Mouse (Mus musculus) CH12.LX (cell line): ENCODE data around the gene Sec14l3. TPM values are rescaled to one million over a fixed set of nuclear protein-coding genes. Genes with fewer than 3 reads are reported as not detected.

Experiments
- DNase-seq: peaks from one replicate; pipeline ENCODE4 v3.0.0-alpha.2; 2013; ENCODE audit errors: extremely low read depth
- H3K27ac ChIP-seq: 2 replicates; pipeline ENCODE4 v1.5.1; 2012; ENCODE audit warnings: low read depth, mild to moderate bottlenecking, control low read depth, moderate library complexity; ENCODE audit not compliant: insufficient read depth
- H3K27me3 ChIP-seq: replicated peaks from 2 replicates; pipeline ENCODE3; 2012; ENCODE audit warnings: inconsistent platforms
- H3K36me3 ChIP-seq, 2 experiments: replicated peaks in 1 of 2; 2 replicates each; pipeline versions ENCODE3 to v1.6.1; 2012; ENCODE audit warnings: inconsistent platforms in 1 of 2, low read length in 1 of 2, mild to moderate bottlenecking in 1 of 2, mixed read lengths in 1 of 2, moderate library complexity in 1 of 2; ENCODE audit not compliant: control insufficient read depth in 1 of 2, insufficient read depth in 1 of 2
- H3K4me1 ChIP-seq, 2 experiments: 2 replicates each; pipeline ENCODE4 v1.6.1; 2012; ENCODE audit warnings: inconsistent platforms in 1 of 2, moderate library complexity in 1 of 2; ENCODE audit not compliant: insufficient read depth in 2 of 2, control insufficient read depth in 1 of 2
- H3K4me2 ChIP-seq: 2 replicates; pipeline ENCODE4 v1.6.1; 2012; ENCODE audit warnings: low read depth, mild to moderate bottlenecking, control low read depth; ENCODE audit not compliant: poor library complexity, insufficient read depth, severe bottlenecking
- H3K4me3 ChIP-seq, 3 experiments: fragments of 150-350 bp in 1 of 3; sonication (generic) in 1 of 3; replicated peaks in 1 of 3; 2 replicates each; pipeline versions ENCODE3 to v1.5.1; 2011 to 2012; ENCODE audit warnings: low read depth in 2 of 3, low read length in 2 of 3, mild to moderate bottlenecking in 2 of 3, moderate library complexity in 2 of 3, control low read depth in 1 of 3, improper control_type of control experiment in 1 of 3, inconsistent platforms in 1 of 3, mixed read lengths in 1 of 3; ENCODE audit not compliant: poor library complexity in 1 of 3
- H3K79me2 ChIP-seq: replicated peaks from 2 replicates; pipeline ENCODE4 v1.6.1; 2012; ENCODE audit warnings: mild to moderate bottlenecking, moderate library complexity; ENCODE audit not compliant: control insufficient read depth, poor library complexity, insufficient read depth, severe bottlenecking; ENCODE audit errors: extremely low read depth
- H3K9ac ChIP-seq: 2 replicates; pipeline ENCODE4 v1.6.1; 2012; ENCODE audit warnings: low read depth, mild to moderate bottlenecking, control low read depth, moderate library complexity; ENCODE audit not compliant: insufficient read depth
- H3K9me3 ChIP-seq: replicated peaks from 2 replicates; pipeline ENCODE3; 2012; ENCODE audit warnings: low read length, inconsistent platforms, mixed read lengths
- CTCF ChIP-seq, 2 experiments: IDR thresholded peaks in 1 of 2; conservative IDR thresholded peaks in 1 of 2; 2 replicates each; pipeline ENCODE4 v1.5.1; 2011 to 2012; ENCODE audit warnings: low read depth in 2 of 2, low read length in 2 of 2, improper control_type of control experiment in 1 of 2, inconsistent platforms in 1 of 2, mild to moderate bottlenecking in 1 of 2, moderate library complexity in 1 of 2
- EP300 ChIP-seq: IDR thresholded peaks from 2 replicates; pipeline ENCODE4 v1.6.1; 2011; ENCODE audit warnings: low read length, improper control_type of control experiment
- ETS1 ChIP-seq: conservative IDR thresholded peaks from 2 replicates; pipeline ENCODE4 v1.6.1; 2012; ENCODE audit warnings: low read depth, mild to moderate bottlenecking, inconsistent platforms, low read length, improper control_type of control experiment, moderate library complexity
- HCFC1 ChIP-seq: IDR thresholded peaks from 2 replicates; pipeline ENCODE4 v1.6.1; 2012; ENCODE audit warnings: low read depth, mild to moderate bottlenecking, inconsistent platforms, low read length, improper control_type of control experiment
- IRF4 ChIP-seq: IDR thresholded peaks from 2 replicates; pipeline ENCODE4 v1.6.1; 2014; ENCODE audit warnings: low read depth, mild to moderate bottlenecking, inconsistent platforms, low read length, improper control_type of control experiment
- JUN ChIP-seq: IDR thresholded peaks from 2 replicates; pipeline ENCODE4 v1.6.1; 2011; ENCODE audit warnings: low read depth, mild to moderate bottlenecking, low read length, improper control_type of control experiment, moderate library complexity; ENCODE audit not compliant: insufficient read depth
- KAT2A ChIP-seq: IDR thresholded peaks from 2 replicates; pipeline ENCODE4 v1.6.1; 2012; ENCODE audit warnings: low read length, improper control_type of control experiment, inconsistent platforms; ENCODE audit not compliant: insufficient replicate concordance
- MAFK ChIP-seq: IDR thresholded peaks from 2 replicates; pipeline ENCODE4 v1.6.1; 2011; ENCODE audit warnings: low read length, improper control_type of control experiment; ENCODE audit not compliant: insufficient replicate concordance
- MAX ChIP-seq: IDR thresholded peaks from 2 replicates; pipeline ENCODE4 v1.6.1; 2011; ENCODE audit warnings: low read length, improper control_type of control experiment
- MEF2A ChIP-seq: IDR thresholded peaks from 2 replicates; pipeline ENCODE4 v1.6.1; 2014; ENCODE audit warnings: low read depth, mild to moderate bottlenecking, inconsistent platforms, low read length, improper control_type of control experiment, borderline replicate concordance
- NRF1 ChIP-seq: IDR thresholded peaks from 2 replicates; pipeline ENCODE4 v1.6.1; 2014; ENCODE audit warnings: low read depth, mild to moderate bottlenecking, inconsistent platforms, low read length, improper control_type of control experiment, moderate library complexity
- PAX5 ChIP-seq: IDR thresholded peaks from 2 replicates; pipeline ENCODE4 v1.6.1; 2012; ENCODE audit warnings: low read length, inconsistent platforms, mixed read lengths
- POLR2A ChIP-seq: IDR thresholded peaks from 2 replicates; pipeline ENCODE4 v1.6.1; 2011; ENCODE audit warnings: low read depth, mild to moderate bottlenecking, improper control_type of control experiment, low read length
- POLR2AphosphoS2 ChIP-seq: IDR thresholded peaks from 2 replicates; pipeline ENCODE4 v1.6.1; 2011; ENCODE audit warnings: low read depth, low read length, improper control_type of control experiment
- RAD21 ChIP-seq: IDR thresholded peaks from 2 replicates; pipeline ENCODE4 v1.6.1; 2011; ENCODE audit warnings: low read depth, mild to moderate bottlenecking, low read length, improper control_type of control experiment, moderate library complexity
- RCOR1 ChIP-seq: conservative IDR thresholded peaks from 2 replicates; pipeline ENCODE4 v1.6.1; 2012; ENCODE audit warnings: low read depth, mild to moderate bottlenecking, inconsistent platforms, low read length, improper control_type of control experiment
- SMC3 ChIP-seq: IDR thresholded peaks from 2 replicates; pipeline ENCODE4 v1.6.1; 2011; ENCODE audit warnings: low read depth, low read length, improper control_type of control experiment
- TCF12 ChIP-seq: IDR thresholded peaks from 2 replicates; pipeline ENCODE4 v1.6.1; 2014; ENCODE audit warnings: low read depth, mild to moderate bottlenecking, inconsistent platforms, low read length, improper control_type of control experiment
- UBTF ChIP-seq: IDR thresholded peaks from 2 replicates; pipeline ENCODE4 v1.6.1; 2012; ENCODE audit warnings: low read depth, mild to moderate bottlenecking, inconsistent platforms, low read length, improper control_type of control experiment, moderate library complexity
- USF1 ChIP-seq: IDR thresholded peaks from 2 replicates; pipeline ENCODE4 v1.6.1; 2014; ENCODE audit warnings: low read depth, mild to moderate bottlenecking, inconsistent platforms, low read length, improper control_type of control experiment
- USF2 ChIP-seq: conservative IDR thresholded peaks from 2 replicates; pipeline ENCODE4 v1.6.1; 2011; ENCODE audit warnings: low read depth, low read length, improper control_type of control experiment
- ZKSCAN1 ChIP-seq: IDR thresholded peaks from 2 replicates; pipeline ENCODE4 v1.6.1; 2012; ENCODE audit warnings: low read depth, inconsistent platforms, low read length, improper control_type of control experiment, borderline replicate concordance
- ZMIZ1 ChIP-seq: IDR thresholded peaks from 2 replicates; pipeline ENCODE4 v1.6.1; 2012; ENCODE audit warnings: low read depth, mild to moderate bottlenecking, inconsistent platforms, low read length, improper control_type of control experiment
- dilution Hi-C: fragments of 300-500 bp; cut with MboI; formaldehyde crosslinking; loops from 2 replicates; pipeline ENCODE4 v1.14.3; 2020; ENCODE audit warnings: low sequenced_read_pairs; ENCODE audit not compliant: extremely low pct_unique_long_range_greater_than_20kb, extremely low pct_ligation_motif_present
- in situ Hi-C: fragments of 300-500 bp; cut with MboI; formaldehyde crosslinking; loops from 3 replicates; pipeline ENCODE4 v1.14.3; 2019; ENCODE audit warnings: low sequenced_read_pairs, low pct_ligation_motif_present, low pct_unique_long_range_greater_than_20kb, mixed read lengths
- polyA plus RNA-seq: library from polyadenylated mRNA; unstranded; fragments of >175 nt; gene quantifications from 2 replicates; pipeline ENCODE4 v1.2.1, GENCODE M21; 2012; ENCODE audit warnings: low read depth; ENCODE audit not compliant: insufficient read length
- total RNA-seq, 2 experiments: library from RNA; depleted of rRNA; stranded (reverse); fragments of 300-350 nt in 1 of 2; fragments of >200 nt in 1 of 2; gene quantifications; 2 replicates each; pipeline ENCODE4 v1.2.3; 2012 to 2014

The Sec14l3 gene
- total and polyA plus RNA-seq, 3 experiments, result not detected

DNA sequence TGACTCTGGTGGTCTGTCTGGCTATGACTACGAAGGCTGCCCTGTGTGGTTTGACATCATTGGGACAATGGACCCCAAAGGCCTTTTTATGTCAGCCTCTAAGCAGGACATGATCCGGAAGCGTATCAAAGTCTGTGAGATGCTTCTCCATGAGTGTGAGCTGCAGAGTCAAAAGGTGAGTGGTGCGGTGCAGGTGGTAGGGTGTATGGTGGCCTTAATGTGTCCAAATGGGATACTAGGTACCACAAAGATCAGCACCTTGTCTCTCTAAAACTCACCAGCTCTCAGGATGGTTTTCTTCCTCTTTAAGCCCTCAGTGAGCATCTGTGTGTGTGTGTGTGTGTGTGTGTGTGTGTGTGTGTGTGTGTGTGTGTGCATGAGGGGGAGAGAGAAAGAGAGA is 24.7 kb upstream of the Sec14l3 start:
- Histone ChIP-seq H3K27me3 (no peaks in the 10 kb centered on the region), H3K27ac (no peak overlapping the region), H3K4me1 (peaks cover 10 to 24% of the 10 kb centered on the region in 2 experiments), H3K9ac (no peak overlapping the region), H3K9me3 (no peaks in the 10 kb centered on the region), H3K79me2 (no peaks in the 10 kb centered on the region), H3K4me2 (no peak overlapping the region), H3K4me3 (no peak overlapping the region), H3K36me3 (peaks cover 0 to 4% of the 10 kb centered on the region in 2 experiments)
- dilution Hi-C loops, result no loop called here
- TF ChIP-seq HCFC1, result no peak
- TF ChIP-seq TCF12, result no peak
- no peak for TF ChIP-seq POLR2AphosphoS2
- no peak for TF ChIP-seq JUN
- no peak for TF ChIP-seq NRF1
- TF ChIP-seq ZKSCAN1, result no peak
- no peak for TF ChIP-seq MAFK
- TF ChIP-seq ETS1, result no peak
- TF ChIP-seq PAX5, result no peak
- TF ChIP-seq RAD21, result no peak
- TF ChIP-seq USF1, result no peak
- no peak for TF ChIP-seq POLR2A
- no peak for TF ChIP-seq RCOR1
- no peak for TF ChIP-seq IRF4
- no peak for TF ChIP-seq EP300
- TF ChIP-seq KAT2A, result no peak
- no peak for TF ChIP-seq USF2
- no peak for TF ChIP-seq MAX
- TF ChIP-seq UBTF, result no peak
- no peak for TF ChIP-seq CTCF (conservative IDR thresholded peaks at IDR 0.05 in 1 of 2, IDR thresholded peaks at IDR 0.05 in 1 of 2; ENCODE audit: low read depth in 2 of 2, low read length in 2 of 2)
- in situ Hi-C loops, result loop anchor here (5.0 kb wide), 1 partner anchor 37 kb away; no protein-coding TSS in a partner anchor
- DNase-seq, result no peak

DNA sequence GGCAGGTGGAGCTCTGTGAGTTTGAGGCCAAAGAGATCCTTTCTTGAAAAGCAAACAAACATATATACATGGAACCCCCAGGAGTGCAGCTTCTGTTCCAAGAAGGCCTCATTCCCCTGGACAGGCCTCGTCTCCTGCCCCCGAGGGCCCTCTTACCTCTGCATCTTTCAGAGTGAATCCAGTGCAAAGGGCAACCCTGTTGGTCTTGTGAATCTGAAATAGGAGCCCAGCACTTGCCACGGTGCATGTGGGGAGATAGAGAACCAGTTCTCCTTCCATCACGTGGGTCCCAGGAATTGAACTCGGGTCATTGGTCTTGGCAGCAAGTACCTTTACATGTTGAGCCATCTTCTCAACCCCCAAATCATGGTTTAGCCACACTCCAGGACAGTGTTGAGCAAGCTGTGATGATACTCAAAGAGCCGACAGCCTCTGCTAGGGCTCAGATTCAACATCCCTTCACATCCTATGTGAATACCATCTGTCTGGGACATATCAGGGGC is 23.5 kb upstream of the Sec14l3 start:
- no peak overlapping the region for H3K9ac ChIP-seq
- H3K4me1 ChIP-seq, result peaks cover 0 to 12% of the 10 kb centered on the region in 2 experiments; a peak in 2 of 4 replicates
- H3K4me3 ChIP-seq, result no peak overlapping the region
- dilution Hi-C loops (no loop called here), in situ Hi-C loops (loop anchor here (5.0 kb wide), 1 partner anchor 36 kb away; no protein-coding TSS in a partner anchor)
- H3K27me3 ChIP-seq, result no peaks in the 10 kb centered on the region
- H3K79me2 ChIP-seq, result no peaks in the 10 kb centered on the region
- H3K27ac ChIP-seq, result no peak overlapping the region
- H3K36me3 ChIP-seq, result peaks cover 0 to 4% of the 10 kb centered on the region in 2 experiments
- TF ChIP-seq SMC3 (no peak), KAT2A (no peak), JUN (no peak), MEF2A (no peak), IRF4 (no peak), ZMIZ1 (no peak)
- no peak for DNase-seq
- H3K9me3 ChIP-seq, result no peaks in the 10 kb centered on the region
- H3K4me2 ChIP-seq, result no peak overlapping the region
